Comparison of ENCODE assay signal across 17 mouse cellular contexts in genomic region chr1:90720610-90721241, GRCm38 (mm10).
DNase-seq lines count a peak whose midpoint lies in the region; ATAC-seq and TF ChIP-seq lines count a peak whose summit lies in the region.
"Had no signal": no experiment of that assay in that cellular context is flagged by ENCODE, and none has a peak within 500 bp of the region (broad histone marks: within the 10 kb centered on the region; RNA-seq: fewer than 3 reads in every experiment).

No protein-coding gene starts in this region.

- TF ChIP-seq EP300 in stomach, postnatal 0 days (optimal IDR thresholded peaks at IDR 0.05) = peak; percentile 13

- 43% methylated on average over 7 of the region's 7 CpGs for WGBS in limb, embryonic 13.5 days
- WGBS in limb, embryonic 10.5 days = 72% methylated on average over 7 of the region's 7 CpGs
- 24% methylated on average over 7 of the region's 7 CpGs for WGBS in limb, embryonic 15.5 days
- 42% methylated on average over 7 of the region's 7 CpGs for WGBS in stomach, postnatal 0 days

- peak overlapping the region; percentile 1; the same call in 1 of the 2 replicates for H3K27ac ChIP-seq in limb, embryonic 13.5 days
- H3K27ac ChIP-seq in limb, embryonic 10.5 days = no peak overlapping the region
- peak overlapping the region; percentile 52 for H3K27ac ChIP-seq in limb, embryonic 15.5 days
- H3K27ac ChIP-seq in stomach, postnatal 0 days (replicated peaks) = peak overlapping the region; percentile 36
- H3K27ac ChIP-seq: forebrain, embryonic 15.5 days; hindbrain, embryonic 15.5 days; liver, embryonic 14.5 days had no signal

- no peak overlapping the region for H3K4me3 ChIP-seq in limb, embryonic 13.5 days
- H3K4me3 ChIP-seq in limb, embryonic 10.5 days = no peak overlapping the region
- no peak overlapping the region for H3K4me3 ChIP-seq in limb, embryonic 15.5 days
- H3K4me3 ChIP-seq in stomach, postnatal 0 days (ENCODE audit: low read depth, low read length) = no peak overlapping the region
- H3K4me3 ChIP-seq: erythroblast, embryonic 14.5 days; forebrain, embryonic 15.5 days; hindbrain, embryonic 15.5 days had no signal

- no peak overlapping the region for H3K4me2 ChIP-seq in limb, embryonic 13.5 days (replicated peaks)
- H3K4me2 ChIP-seq in limb, embryonic 15.5 days = no peak overlapping the region
- no peak overlapping the region for H3K4me2 ChIP-seq in stomach, postnatal 0 days (replicated peaks; ENCODE audit: low read depth)
- H3K4me2 ChIP-seq: forebrain, embryonic 15.5 days; hindbrain, embryonic 15.5 days had no signal

- H3K9me3 ChIP-seq in limb, embryonic 13.5 days = no peaks in the 10 kb centered on the region
- no peaks in the 10 kb centered on the region for H3K9me3 ChIP-seq in limb, embryonic 10.5 days (replicated peaks)
- no peaks in the 10 kb centered on the region for H3K9me3 ChIP-seq in limb, embryonic 15.5 days
- no peaks in the 10 kb centered on the region for H3K9me3 ChIP-seq in stomach, postnatal 0 days (ENCODE audit: control insufficient read depth, low read length)
- H3K9me3 ChIP-seq: forebrain, embryonic 15.5 days; hindbrain, embryonic 15.5 days had no signal

- peak; percentile 26 to 48 for DNase-seq in heart, adult 9 months (ENCODE audit: low spot score in 2 of 2)
- no peak for DNase-seq in heart, postnatal 25 days (ENCODE audit: low spot score)
- no peak for DNase-seq in limb, embryonic 10.5 days (ENCODE audit: low spot score)
- no peak for DNase-seq in stomach, postnatal 0 days (ENCODE audit: low spot score)
- DNase-seq in retina, embryonic 14.5 days (ENCODE audit: low spot score) = no peak
- DNase-seq: adrenal gland, adult 8-10 months; cerebellum, adult 8-10 months; kidney, postnatal 14 days; right cerebral cortex, postnatal 14 days had no signal

- TF ChIP-seq CTCF in stomach, postnatal 0 days (IDR thresholded peaks at IDR 0.05; ENCODE audit: low read depth) = no peak

- H3K4me1 ChIP-seq in limb, embryonic 13.5 days = peaks cover 16% of the 10 kb centered on the region; the same call in 1 of the 2 replicates
- no peaks in the 10 kb centered on the region for H3K4me1 ChIP-seq in limb, embryonic 10.5 days
- peaks cover 10% of the 10 kb centered on the region for H3K4me1 ChIP-seq in limb, embryonic 15.5 days
- H3K4me1 ChIP-seq in stomach, postnatal 0 days (replicated peaks; ENCODE audit: control insufficient read depth, insufficient read depth) = no peaks in the 10 kb centered on the region
- H3K4me1 ChIP-seq: forebrain, embryonic 15.5 days; hindbrain, embryonic 15.5 days had no signal

- H3K27me3 ChIP-seq in limb, embryonic 13.5 days = no peaks in the 10 kb centered on the region
- H3K27me3 ChIP-seq in limb, embryonic 10.5 days (ENCODE audit: low read depth, poor library complexity, severe bottlenecking) = no peaks in the 10 kb centered on the region
- H3K27me3 ChIP-seq in limb, embryonic 15.5 days = no peaks in the 10 kb centered on the region
- H3K27me3 ChIP-seq in stomach, postnatal 0 days (ENCODE audit: control insufficient read depth, insufficient read depth, low read length) = no peaks in the 10 kb centered on the region
- H3K27me3 ChIP-seq: forebrain, embryonic 15.5 days; hindbrain, embryonic 15.5 days had no signal

- intact Hi-C loops in heart, postnatal 25 days (cut with DNase I) = loop anchor here (5.0 kb wide), 1 partner anchor 37 kb away; no protein-coding TSS in a partner anchor

- no peak overlapping the region for H3K9ac ChIP-seq in limb, embryonic 13.5 days
- no peak overlapping the region for H3K9ac ChIP-seq in limb, embryonic 15.5 days
- no peak overlapping the region for H3K9ac ChIP-seq in stomach, postnatal 0 days (ENCODE audit: low read length)
- H3K9ac ChIP-seq: forebrain, embryonic 15.5 days; hindbrain, embryonic 15.5 days; liver, embryonic 14.5 days had no signal

- ATAC-seq in limb, embryonic 13.5 days (ENCODE audit: low FRiP score, low read depth) = no peak
- ATAC-seq in limb, embryonic 15.5 days (ENCODE audit: insufficient number of reproducible peaks, low FRiP score, low TSS enrichment, low read depth) = no peak
- ATAC-seq in stomach, postnatal 0 days (ENCODE audit: low FRiP score, low TSS enrichment) = no peak
- ATAC-seq in megakaryocyte progenitor cell, adult 5-6 weeks (replicated peaks; ENCODE audit: poor library complexity) = no peak
- ATAC-seq: forebrain, embryonic 15.5 days had no signal

- no peaks in the 10 kb centered on the region for H3K36me3 ChIP-seq in limb, embryonic 13.5 days
- H3K36me3 ChIP-seq in limb, embryonic 10.5 days = no peaks in the 10 kb centered on the region
- H3K36me3 ChIP-seq in limb, embryonic 15.5 days = no peaks in the 10 kb centered on the region
- no peaks in the 10 kb centered on the region for H3K36me3 ChIP-seq in stomach, postnatal 0 days (ENCODE audit: control insufficient read depth, insufficient read depth, low read length)
- H3K36me3 ChIP-seq: forebrain, embryonic 15.5 days; G1E; hindbrain, embryonic 15.5 days had no signal

Comparison
In these comparisons a context has a peak if more than half of its experiments do, and no peak if none do; other contexts are left out.
1. DNase-seq: peak in heart, adult 9 months (2 of 2); none in heart, postnatal 25 days (single experiment), limb, embryonic 10.5 days (single experiment), stomach, postnatal 0 days (single experiment) and retina, embryonic 14.5 days (single experiment).